In genomic region chr11:31999716-32000115, GRCm38 (mm10) we compare ENCODE assay signal across 12 mouse cellular contexts. TPM values are rescaled to one million over a fixed set of nuclear protein-coding genes. Genes with fewer than 3 reads are reported as not detected.
DNase-seq lines count a peak whose midpoint lies in the region; ATAC-seq lines count a peak whose summit lies in the region.
"Had no signal": no experiment of that assay in that cellular context is flagged by ENCODE, and none has a peak within 500 bp of the region (broad histone marks: within the 10 kb centered on the region; RNA-seq: fewer than 3 reads in every experiment).

No protein-coding gene starts in this region.

- WGBS in midbrain, embryonic 10.5 days, result 52% methylated on average over 2 of the region's 2 CpGs
- 42% methylated on average over 2 of the region's 2 CpGs for WGBS in midbrain, embryonic 11.5 days
- WGBS in forebrain, embryonic 13.5 days, result 51% methylated on average over 2 of the region's 2 CpGs
- WGBS in midbrain, embryonic 15.5 days, result 38% methylated on average over 2 of the region's 2 CpGs

- H3K4me2 ChIP-seq in midbrain, embryonic 11.5 days, result no peak overlapping the region
- H3K4me2 ChIP-seq in forebrain, embryonic 13.5 days, result peak overlapping the region; percentile 57
- peak overlapping the region; percentile 48 for H3K4me2 ChIP-seq in midbrain, embryonic 15.5 days
- H3K4me2 ChIP-seq: liver, embryonic 15.5 days had no signal

- H3K27me3 ChIP-seq in midbrain, embryonic 10.5 days (ENCODE audit: low read depth, poor library complexity, severe bottlenecking), result 0 out of 2 replicates have a peak, but pooled peaks cover 4% of the 10 kb centered on the region
- H3K27me3 ChIP-seq in midbrain, embryonic 11.5 days (ENCODE audit: control insufficient read depth, insufficient read depth, low read length), result no peaks in the 10 kb centered on the region
- no peaks in the 10 kb centered on the region for H3K27me3 ChIP-seq in forebrain, embryonic 13.5 days
- H3K27me3 ChIP-seq in midbrain, embryonic 15.5 days (replicated peaks), result no peaks in the 10 kb centered on the region

- H3K27ac ChIP-seq in midbrain, embryonic 10.5 days (replicated peaks), result peak overlapping the region; percentile 71
- no peak overlapping the region for H3K27ac ChIP-seq in midbrain, embryonic 11.5 days (ENCODE audit: low read depth, low read length)
- H3K27ac ChIP-seq in forebrain, embryonic 13.5 days, result peak overlapping the region; percentile 37
- peak overlapping the region; percentile 95 for H3K27ac ChIP-seq in midbrain, embryonic 15.5 days
- H3K27ac ChIP-seq: liver, embryonic 15.5 days had no signal

- ATAC-seq in midbrain, embryonic 11.5 days (ENCODE audit: low FRiP score), result no peak
- ATAC-seq in forebrain, embryonic 13.5 days, result 0 out of 2 replicates have a peak, but pooled peaks have one; percentile 16
- ATAC-seq in midbrain, embryonic 15.5 days (replicated peaks), result peak; percentile 15; the same call in 1 of the 2 replicates

- H3K9me3 ChIP-seq in midbrain, embryonic 10.5 days (replicated peaks), result no peaks in the 10 kb centered on the region
- H3K9me3 ChIP-seq in midbrain, embryonic 11.5 days (ENCODE audit: control insufficient read depth, low read length), result no peaks in the 10 kb centered on the region
- no peaks in the 10 kb centered on the region for H3K9me3 ChIP-seq in forebrain, embryonic 13.5 days (replicated peaks)
- H3K9me3 ChIP-seq in midbrain, embryonic 15.5 days, result no peaks in the 10 kb centered on the region
- H3K9me3 ChIP-seq: liver, embryonic 15.5 days had no signal

- H3K4me1 ChIP-seq in midbrain, embryonic 10.5 days, result peaks cover 47% of the 10 kb centered on the region
- peaks cover 22% of the 10 kb centered on the region for H3K4me1 ChIP-seq in midbrain, embryonic 11.5 days (ENCODE audit: control insufficient read depth, insufficient read depth, low read length)
- H3K4me1 ChIP-seq in forebrain, embryonic 13.5 days, result peaks cover 32% of the 10 kb centered on the region
- peaks cover 31% of the 10 kb centered on the region for H3K4me1 ChIP-seq in midbrain, embryonic 15.5 days
- H3K4me1 ChIP-seq: liver, embryonic 15.5 days had no signal

- H3K9ac ChIP-seq in midbrain, embryonic 11.5 days (ENCODE audit: low read length), result no peak overlapping the region; the same call in 1 of the 2 replicates
- H3K9ac ChIP-seq in forebrain, embryonic 13.5 days, result peak overlapping the region; percentile 45
- 0 out of 2 replicates have a peak overlapping the region, but pooled peaks have one; percentile 10 for H3K9ac ChIP-seq in midbrain, embryonic 15.5 days
- H3K9ac ChIP-seq: liver, embryonic 15.5 days had no signal

- H3K4me3 ChIP-seq in midbrain, embryonic 10.5 days, result no peak overlapping the region; the same call in 1 of the 2 replicates
- no peak overlapping the region for H3K4me3 ChIP-seq in midbrain, embryonic 11.5 days (ENCODE audit: low read depth, low read length)
- no peak overlapping the region for H3K4me3 ChIP-seq in forebrain, embryonic 13.5 days
- H3K4me3 ChIP-seq in midbrain, embryonic 15.5 days, result peak overlapping the region; percentile 58
- H3K4me3 ChIP-seq: liver, embryonic 15.5 days had no signal

- no peak for DNase-seq in midbrain, embryonic 10.5 days (ENCODE audit: low spot score)
- DNase-seq in midbrain, embryonic 11.5 days (ENCODE audit: low spot score, missing footprints), result no peak
- DNase-seq in thymus, postnatal 36 days, result peak; percentile 53 to 63
- DNase-seq in layer of hippocampus, adult 8-10 months (ENCODE audit: low spot score in 2 of 2), result no peak
- DNase-seq in spleen, adult 12 weeks (ENCODE audit: low spot score), result no peak

- peaks cover 14% of the 10 kb centered on the region for H3K36me3 ChIP-seq in midbrain, embryonic 10.5 days
- H3K36me3 ChIP-seq in midbrain, embryonic 11.5 days (ENCODE audit: control insufficient read depth, insufficient read depth, low read length), result peaks cover 5% of the 10 kb centered on the region
- H3K36me3 ChIP-seq in forebrain, embryonic 13.5 days (ENCODE audit: poor library complexity, severe bottlenecking), result peaks cover 18% of the 10 kb centered on the region
- peaks cover 13% of the 10 kb centered on the region for H3K36me3 ChIP-seq in midbrain, embryonic 15.5 days (replicated peaks)
- H3K36me3 ChIP-seq: liver, embryonic 15.5 days had no signal

RNA-seq across cellular contexts. Expression of gene Nsg2, which starts 0.5 kb away (rescaled TPM):
- polyA plus RNA-seq in midbrain, embryonic 10.5 days (2016; fragmentation: Nextera tagmentation; extraction: Ambion mirVana), result 25.7 and 51.3 TPM in 2 replicates
- 39.8 and 40.5 TPM in 2 replicates for polyA plus RNA-seq in midbrain, embryonic 11.5 days (2014; fragmentation: Nextera tagmentation; extraction: Ambion mirVana)
- polyA plus RNA-seq in forebrain, embryonic 13.5 days (2015; fragmentation: Nextera tagmentation; extraction: Ambion mirVana), result 358 and 394 TPM in 2 replicates
- 653 and 655 TPM in 2 replicates for polyA plus RNA-seq in midbrain, embryonic 15.5 days (2015; fragmentation: Nextera tagmentation; extraction: Ambion mirVana)
- total RNA-seq in layer of hippocampus, adult 8-10 months (2022), result 100 to 1,000 TPM; 635 to 719 (median 677) TPM

RNA-seq across cellular contexts. Expression of gene 4930524B15Rik, which starts 34.3 kb away (rescaled TPM):
- 0.11 and 0.27 TPM in 2 replicates for polyA plus RNA-seq in midbrain, embryonic 10.5 days (2016; fragmentation: Nextera tagmentation; extraction: Ambion mirVana)
- 0.22 and 0.39 TPM in 2 replicates for polyA plus RNA-seq in midbrain, embryonic 11.5 days (2014; fragmentation: Nextera tagmentation; extraction: Ambion mirVana)
- polyA plus RNA-seq in forebrain, embryonic 13.5 days (2015; fragmentation: Nextera tagmentation; extraction: Ambion mirVana), result 0.10 and 0.25 TPM in 2 replicates
- polyA plus RNA-seq in midbrain, embryonic 15.5 days (2015; fragmentation: Nextera tagmentation; extraction: Ambion mirVana), result 0.19 and 0.32 TPM in 2 replicates
- total RNA-seq in layer of hippocampus, adult 8-10 months (2022), result under 1 TPM in 2 of 4 experiments, not detected in 2; 0.16 to 0.22 TPM
- total RNA-seq: adrenal gland, postnatal 36 days; common myeloid progenitor, adult 5-6 weeks; heart, postnatal 14 days; layer of hippocampus, adult 18-20 months had no signal
- polyA plus RNA-seq: liver, embryonic 15.5 days had no signal

Comparison
In these comparisons a context has a peak if more than half of its experiments do, and no peak if none do; other contexts are left out.
1. DNase-seq: peak in thymus, postnatal 36 days (2 of 2); none in midbrain, embryonic 10.5 days (single experiment), midbrain, embryonic 11.5 days (single experiment), layer of hippocampus, adult 8-10 months (0 of 2) and spleen, adult 12 weeks (single experiment).